Mouse (Mus musculus) erythroid progenitor cell, adult 5-6 weeks (primary cell): ENCODE data around the gene Olfr104-ps. TPM values are rescaled to one million over a fixed set of nuclear protein-coding genes. Genes with fewer than 3 reads are reported as not detected.

Source experiments
- ATAC-seq: replicated peaks from 2 replicates; pipeline ENCODE4 v1.8.0; 2016; ENCODE audit warnings: moderate number of reproducible peaks, mild to moderate bottlenecking, moderate TSS enrichment, inconsistent platforms; ENCODE audit not compliant: poor library complexity, low FRiP score, severe bottlenecking
- total RNA-seq, 2 experiments: library from RNA; stranded (forward) in 1 of 2; stranded (reverse) in 1 of 2; fragments of 150-400 nt in 1 of 2; fragments of 186-747, 209-891 nt in 1 of 2; gene quantifications; 2 replicates each; pipeline versions ENCODE4 v1.2.3 to v1.2.4; 2015 to 2017; ENCODE audit warnings: low replicate concordance in 2 of 2

Gene Olfr104-ps
- total RNA-seq (2015; ENCODE audit: low replicate concordance) (not detected in 2 replicates), total RNA-seq (2017; ENCODE audit: low replicate concordance) (not detected in 2 replicates)

- ATAC-seq: no peak
Observed at GRCm38 (mm10) chr17:37359282-37359681, at the start of gene Olfr104-ps. Gene Olfr104-ps, plus strand, starts transcription at chr17:37359582.

- ATAC-seq: no peak
Observed at GRCm38 (mm10) chr17:37310146-37310699, 49.2 kb upstream of the Olfr104-ps start.

- ATAC-seq: no peak
Observed at GRCm38 (mm10) chr17:37316954-37317353, 42.4 kb upstream of the Olfr104-ps start, which contains the start of gene Olfr102. Gene Olfr102, minus strand, starts transcription at chr17:37317054.

GRCm38 (mm10) chr17:37339598-37339997, 19.8 kb upstream of the Olfr104-ps start, which contains the start of gene Olfr103:
Gene Olfr103, minus strand, starts transcription at chr17:37339698.
- ATAC-seq: no peak

DNA sequence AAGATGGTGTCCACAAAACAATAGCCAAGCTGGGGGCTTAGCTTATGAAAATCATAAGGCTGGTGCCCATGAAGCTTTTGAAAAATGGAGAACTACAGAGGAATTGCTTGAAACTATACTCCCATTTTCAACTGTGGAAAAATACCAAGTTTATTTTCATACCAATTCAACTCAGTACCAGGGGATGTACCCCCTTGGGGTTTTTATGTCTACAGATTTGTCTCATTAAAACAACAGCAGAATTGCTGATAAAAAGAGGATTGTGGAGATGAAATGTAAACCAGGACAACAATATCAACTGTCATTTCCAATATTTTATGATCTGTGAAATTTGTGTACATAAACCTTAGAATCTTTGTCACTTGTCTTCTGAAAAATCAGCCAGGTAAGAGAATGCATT, 19.4 kb downstream of the Olfr104-ps start, which contains the start of gene Olfr105-ps:
TSS of gene Olfr105-ps (plus strand) at position 301 of the 400 bp plus-strand sequence.
- no peak for ATAC-seq

DNA sequence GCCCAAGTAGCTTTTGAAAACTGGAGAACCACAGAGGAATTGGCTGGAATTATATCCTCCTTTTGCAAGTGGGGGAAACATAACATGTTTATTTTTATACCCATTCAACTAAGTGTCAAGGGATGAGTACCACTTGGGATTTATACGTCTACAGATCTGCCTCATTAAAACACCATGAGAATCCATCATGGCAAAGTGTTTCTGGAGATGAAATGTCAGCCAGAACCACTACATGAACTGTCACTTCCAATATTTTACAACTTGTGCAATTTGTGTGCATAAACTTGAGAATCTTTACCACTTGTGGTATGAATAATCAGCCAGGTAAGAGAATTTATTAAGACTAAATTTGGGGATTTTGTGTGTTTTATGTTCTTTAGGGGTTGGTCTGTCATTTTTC, 30.7 kb downstream of the Olfr104-ps start, which contains the start of gene Olfr106-ps:
TSS of gene Olfr106-ps (plus strand) at position 301 of the 400 bp plus-strand sequence.
- ATAC-seq: no peak

- no peak for ATAC-seq
Observed at GRCm38 (mm10) chr17:37398926-37399325, 39.5 kb downstream of the Olfr104-ps start, which contains the start of gene Olfr107. Gene Olfr107, plus strand, starts transcription at chr17:37399226.

DNA sequence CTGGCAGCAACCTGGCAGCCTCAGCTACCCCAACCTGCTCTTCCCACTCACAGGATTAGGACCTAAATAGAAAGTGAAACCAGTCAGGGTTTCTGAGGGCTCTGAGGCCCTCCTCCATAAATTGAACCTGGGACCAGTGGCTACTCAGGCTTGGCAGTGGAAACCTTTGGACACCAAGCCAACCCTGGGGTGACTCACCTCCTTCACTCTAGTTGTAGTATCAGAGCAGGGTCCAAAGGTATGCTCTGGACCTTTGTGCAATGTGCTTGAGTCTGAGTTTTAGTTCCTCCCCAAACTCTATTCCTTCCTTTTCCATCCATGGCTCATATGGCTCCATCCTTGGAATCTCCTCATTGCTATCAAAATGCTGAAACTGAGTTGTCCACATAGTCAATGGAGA, 54.0 kb downstream of the Olfr104-ps start:
- ATAC-seq: no peak

Other genes starting within 250 kb of the Olfr104-ps start
- gene Olfr92, start 239.5 kb upstream of the Olfr104-ps start, total RNA-seq (2015; ENCODE audit: low replicate concordance): not detected in 2 replicates
- not detected in 2 replicates for gene Olfr92, start 239.5 kb upstream of the Olfr104-ps start, total RNA-seq (2017; ENCODE audit: low replicate concordance)
- gene Olfr93, start 198.1 kb upstream of the Olfr104-ps start, total RNA-seq (2015; ENCODE audit: low replicate concordance): not detected in 2 replicates
- gene Olfr93, start 198.1 kb upstream of the Olfr104-ps start, total RNA-seq (2017; ENCODE audit: low replicate concordance): not detected in 2 replicates
- 4.0 TPM in 1 of 2 replicates, not detected in the other for gene Ubd, start 165.7 kb upstream of the Olfr104-ps start, total RNA-seq (2015; ENCODE audit: low replicate concordance)
- 4.5 and 8.9 TPM in 2 replicates for gene Ubd, start 165.7 kb upstream of the Olfr104-ps start, total RNA-seq (2017; ENCODE audit: low replicate concordance)
- gene Olfr94, start 158.6 kb upstream of the Olfr104-ps start, total RNA-seq (2015; ENCODE audit: low replicate concordance): not detected in 2 replicates
- gene Olfr94, start 158.6 kb upstream of the Olfr104-ps start, total RNA-seq (2017; ENCODE audit: low replicate concordance): not detected in 2 replicates
- gene Olfr95, start 146.5 kb upstream of the Olfr104-ps start, total RNA-seq (2015; ENCODE audit: low replicate concordance): not detected in 2 replicates
- not detected in 2 replicates for gene Olfr95, start 146.5 kb upstream of the Olfr104-ps start, total RNA-seq (2017; ENCODE audit: low replicate concordance)
- not detected in 2 replicates for gene Olfr96, start 139.4 kb upstream of the Olfr104-ps start, total RNA-seq (2015; ENCODE audit: low replicate concordance)
- not detected in 2 replicates for gene Olfr96, start 139.4 kb upstream of the Olfr104-ps start, total RNA-seq (2017; ENCODE audit: low replicate concordance)
- gene Olfr97, start 122.3 kb upstream of the Olfr104-ps start, total RNA-seq (2015; ENCODE audit: low replicate concordance): not detected in 2 replicates
- gene Olfr97, start 122.3 kb upstream of the Olfr104-ps start, total RNA-seq (2017; ENCODE audit: low replicate concordance): not detected in 2 replicates
- not detected in 2 replicates for gene Olfr98, start 95.8 kb upstream of the Olfr104-ps start, total RNA-seq (2015; ENCODE audit: low replicate concordance)
- gene Olfr98, start 95.8 kb upstream of the Olfr104-ps start, total RNA-seq (2017; ENCODE audit: low replicate concordance): not detected in 2 replicates
- 1.3 TPM in 1 of 2 replicates, not detected in the other for gene H2-M3, start 89.4 kb upstream of the Olfr104-ps start, total RNA-seq (2015; ENCODE audit: low replicate concordance)
- 5.3 and 6.8 TPM in 2 replicates for gene H2-M3, start 89.4 kb upstream of the Olfr104-ps start, total RNA-seq (2017; ENCODE audit: low replicate concordance)
- not detected in 2 replicates for gene Olfr99, start 76.1 kb upstream of the Olfr104-ps start, total RNA-seq (2015; ENCODE audit: low replicate concordance)
- not detected in 2 replicates for gene Olfr99, start 76.1 kb upstream of the Olfr104-ps start, total RNA-seq (2017; ENCODE audit: low replicate concordance)
- gene Olfr101, start 55.3 kb upstream of the Olfr104-ps start, total RNA-seq (2015; ENCODE audit: low replicate concordance): not detected in 2 replicates
- not detected in 2 replicates for gene Olfr101, start 55.3 kb upstream of the Olfr104-ps start, total RNA-seq (2017; ENCODE audit: low replicate concordance)
- gene Olfr102, start 42.5 kb upstream of the Olfr104-ps start, total RNA-seq (2015; ENCODE audit: low replicate concordance): not detected in 2 replicates
- gene Olfr102, start 42.5 kb upstream of the Olfr104-ps start, total RNA-seq (2017; ENCODE audit: low replicate concordance): not detected in 2 replicates
- not detected in 2 replicates for gene Olfr103, start 19.9 kb upstream of the Olfr104-ps start, total RNA-seq (2015; ENCODE audit: low replicate concordance)
- gene Olfr103, start 19.9 kb upstream of the Olfr104-ps start, total RNA-seq (2017; ENCODE audit: low replicate concordance): not detected in 2 replicates
- gene Olfr105-ps, start 19.5 kb downstream of the Olfr104-ps start, total RNA-seq (2015; ENCODE audit: low replicate concordance): not detected in 2 replicates
- gene Olfr105-ps, start 19.5 kb downstream of the Olfr104-ps start, total RNA-seq (2017; ENCODE audit: low replicate concordance): not detected in 2 replicates
- not detected in 2 replicates for gene Olfr106-ps, start 30.8 kb downstream of the Olfr104-ps start, total RNA-seq (2015; ENCODE audit: low replicate concordance)
- not detected in 2 replicates for gene Olfr106-ps, start 30.8 kb downstream of the Olfr104-ps start, total RNA-seq (2017; ENCODE audit: low replicate concordance)
- gene Olfr107, start 39.6 kb downstream of the Olfr104-ps start, total RNA-seq (2015; ENCODE audit: low replicate concordance): not detected in 2 replicates
- gene Olfr107, start 39.6 kb downstream of the Olfr104-ps start, total RNA-seq (2017; ENCODE audit: low replicate concordance): not detected in 2 replicates
- gene Olfr108, start 85.9 kb downstream of the Olfr104-ps start, total RNA-seq (2015; ENCODE audit: low replicate concordance): not detected in 2 replicates
- not detected in 2 replicates for gene Olfr108, start 85.9 kb downstream of the Olfr104-ps start, total RNA-seq (2017; ENCODE audit: low replicate concordance)
- gene Olfr109, start 99.3 kb downstream of the Olfr104-ps start, total RNA-seq (2015; ENCODE audit: low replicate concordance): not detected in 2 replicates
- gene Olfr109, start 99.3 kb downstream of the Olfr104-ps start, total RNA-seq (2017; ENCODE audit: low replicate concordance): not detected in 2 replicates
- gene H2-M2, start 124.0 kb downstream of the Olfr104-ps start, total RNA-seq (2015; ENCODE audit: low replicate concordance): not detected in 2 replicates
- gene H2-M2, start 124.0 kb downstream of the Olfr104-ps start, total RNA-seq (2017; ENCODE audit: low replicate concordance): not detected in 2 replicates
- gene Olfr110, start 132.9 kb downstream of the Olfr104-ps start, total RNA-seq (2015; ENCODE audit: low replicate concordance): not detected in 2 replicates
- gene Olfr110, start 132.9 kb downstream of the Olfr104-ps start, total RNA-seq (2017; ENCODE audit: low replicate concordance): not detected in 2 replicates
- not detected in 2 replicates for gene Olfr111, start 148.4 kb downstream of the Olfr104-ps start, total RNA-seq (2015; ENCODE audit: low replicate concordance)
- gene Olfr111, start 148.4 kb downstream of the Olfr104-ps start, total RNA-seq (2017; ENCODE audit: low replicate concordance): not detected in 2 replicates
- gene Olfr112, start 209.9 kb downstream of the Olfr104-ps start, total RNA-seq (2015; ENCODE audit: low replicate concordance): not detected in 2 replicates
- gene Olfr112, start 209.9 kb downstream of the Olfr104-ps start, total RNA-seq (2017; ENCODE audit: low replicate concordance): not detected in 2 replicates
- gene Olfr113, start 218.1 kb downstream of the Olfr104-ps start, total RNA-seq (2015; ENCODE audit: low replicate concordance): not detected in 2 replicates
- not detected in 2 replicates for gene Olfr113, start 218.1 kb downstream of the Olfr104-ps start, total RNA-seq (2017; ENCODE audit: low replicate concordance)
- gene Olfr114, start 233.2 kb downstream of the Olfr104-ps start, total RNA-seq (2015; ENCODE audit: low replicate concordance): not detected in 2 replicates
- gene Olfr114, start 233.2 kb downstream of the Olfr104-ps start, total RNA-seq (2017; ENCODE audit: low replicate concordance): not detected in 2 replicates